In the genomic region with DNA sequence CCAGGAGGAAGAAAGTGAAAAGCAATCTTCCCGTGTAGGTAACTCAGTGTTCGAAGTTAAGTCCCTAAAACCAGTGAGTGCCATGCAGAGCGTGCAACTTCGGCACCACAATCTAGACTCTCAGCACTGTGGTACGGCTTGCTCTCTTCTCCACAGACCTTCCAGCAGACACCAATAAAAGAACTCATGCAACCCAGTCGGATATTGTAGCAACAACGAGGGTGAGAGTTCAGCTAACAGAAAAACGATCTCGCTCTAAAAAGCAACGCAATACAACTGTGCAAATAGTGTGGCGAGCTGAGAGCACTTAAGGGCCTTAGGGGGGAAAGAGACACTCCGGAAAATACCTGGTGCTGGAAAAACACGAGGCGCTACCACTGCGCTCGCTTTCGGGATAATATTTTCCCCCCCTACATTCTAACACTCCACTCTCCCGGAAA, we compare ENCODE assay signal across 9 mouse cellular contexts. TPM values are rescaled to one million over a fixed set of nuclear protein-coding genes. Genes with fewer than 3 reads are reported as not detected.
DNase-seq lines count a peak whose midpoint lies in the region; ATAC-seq and TF ChIP-seq lines count a peak whose summit lies in the region.
"Had no signal": no experiment of that assay in that cellular context is flagged by ENCODE, and none has a peak within 500 bp of the region (broad histone marks: within the 10 kb centered on the region; RNA-seq: fewer than 3 reads in every experiment).

No protein-coding gene starts in this region.

- peak overlapping the region; percentile 99 for H3K9ac ChIP-seq in liver, embryonic 16.5 days (ENCODE audit: low read depth, low read length)
- H3K9ac ChIP-seq in neural tube, embryonic 14.5 days (replicated peaks; ENCODE audit: low read depth, low read length), result peak overlapping the region; percentile 97

- H3K4me3 ChIP-seq in cerebellum, adult 2 months (replicated peaks; ENCODE audit: insufficient read depth, low read depth, low read length), result peak overlapping the region; percentile 73
- H3K4me3 ChIP-seq in testis, adult 2 months (ENCODE audit: control insufficient read depth, low read depth, low read length), result peak overlapping the region; percentile 88
- peak overlapping the region; percentile 99 for H3K4me3 ChIP-seq in liver, embryonic 16.5 days (ENCODE audit: low read depth, low read length)
- peak overlapping the region; percentile 96 for H3K4me3 ChIP-seq in neural tube, embryonic 14.5 days (ENCODE audit: low read depth, low read length)

- peak; percentile 34 to 39 for DNase-seq in cerebellum, adult 2 months
- no peak for DNase-seq in testis, postnatal 14 days (ENCODE audit: low spot score)
- peak; percentile 38 to 43 for DNase-seq in heart, postnatal 10 days

- no peaks in the 10 kb centered on the region for H3K27me3 ChIP-seq in cerebellum, adult 2 months (ENCODE audit: control insufficient read depth, insufficient read depth, low read length)
- no peaks in the 10 kb centered on the region for H3K27me3 ChIP-seq in testis, adult 2 months (ENCODE audit: control insufficient read depth, insufficient read depth, low read length)
- H3K27me3 ChIP-seq in liver, embryonic 16.5 days (ENCODE audit: control insufficient read depth, insufficient read depth, low read depth, low read length), result no peaks in the 10 kb centered on the region
- 0 out of 2 replicates have a peak, but pooled peaks cover 2% of the 10 kb centered on the region for H3K27me3 ChIP-seq in neural tube, embryonic 14.5 days (ENCODE audit: control insufficient read depth, insufficient read depth, low read length)
- H3K27me3 ChIP-seq: Patski had no signal

- TF ChIP-seq CTCF in cerebellum, adult 2 months (IDR thresholded peaks at IDR 0.05; ENCODE audit: borderline replicate concordance, insufficient read depth, low read depth, low read length), result no peak
- TF ChIP-seq CTCF in testis, adult 2 months (IDR thresholded peaks at IDR 0.05; ENCODE audit: control insufficient read depth, insufficient read depth, insufficient replicate concordance, low read depth, low read length), result no peak

- H3K27ac ChIP-seq in cerebellum, adult 2 months (ENCODE audit: insufficient read depth, low read length), result peak overlapping the region; percentile 56
- H3K27ac ChIP-seq in testis, adult 2 months (ENCODE audit: control insufficient read depth, insufficient read depth, low read depth, low read length), result peak overlapping the region; percentile 92
- peak overlapping the region; percentile 95 for H3K27ac ChIP-seq in liver, embryonic 16.5 days (ENCODE audit: low read length)
- peak overlapping the region; percentile 98 for H3K27ac ChIP-seq in neural tube, embryonic 14.5 days (ENCODE audit: low read depth, low read length)

- ATAC-seq in cerebellum, adult (ENCODE audit: insufficient number of reproducible peaks, low FRiP score, low TSS enrichment), result no peak
- no peak for ATAC-seq in liver, embryonic 16.5 days (ENCODE audit: low read depth)
- no peak for ATAC-seq in neural tube, embryonic 14.5 days (ENCODE audit: low read depth)
- ATAC-seq in megakaryocyte progenitor cell, adult 5-6 weeks (replicated peaks; ENCODE audit: poor library complexity), result no peak

- no peaks in the 10 kb centered on the region; the same call in 1 of the 2 replicates for H3K36me3 ChIP-seq in testis, adult 2 months (ENCODE audit: control insufficient read depth, insufficient read depth, low read length)
- no peaks in the 10 kb centered on the region for H3K36me3 ChIP-seq in liver, embryonic 16.5 days (ENCODE audit: control insufficient read depth, insufficient read depth)
- no peaks in the 10 kb centered on the region for H3K36me3 ChIP-seq in neural tube, embryonic 14.5 days (ENCODE audit: control insufficient read depth, insufficient read depth, low read length)

- peak overlapping the region; percentile 80 for H3K4me2 ChIP-seq in liver, embryonic 16.5 days (ENCODE audit: low read depth, low read length)
- peak overlapping the region; percentile 66 for H3K4me2 ChIP-seq in neural tube, embryonic 14.5 days (ENCODE audit: low read depth, low read length)

- intact Hi-C loops in heart, postnatal 10 days (cut with DNase I), result loop anchor here (5.0 kb wide), 1 partner anchor 398 kb away; no protein-coding TSS in a partner anchor

- no peak for TF ChIP-seq POLR2A in cerebellum, adult 2 months (IDR thresholded peaks at IDR 0.05; ENCODE audit: borderline replicate concordance, insufficient read depth, low read length)
- TF ChIP-seq POLR2A in testis, adult 2 months (IDR thresholded peaks at IDR 0.05; ENCODE audit: control insufficient read depth, low read depth, low read length), result no peak

- no peaks in the 10 kb centered on the region for H3K9me3 ChIP-seq in liver, embryonic 16.5 days (replicated peaks; ENCODE audit: control insufficient read depth, low read length)
- H3K9me3 ChIP-seq in neural tube, embryonic 14.5 days (ENCODE audit: control insufficient read depth, low read length), result no peaks in the 10 kb centered on the region

- under 1% methylated on average over 18 of the region's 18 CpGs for WGBS in cerebellum, adult 2 months
- WGBS in liver, embryonic 16.5 days (ENCODE audit: insufficient replicate concordance), result under 1% methylated on average over 18 of the region's 18 CpGs
- WGBS in neural tube, embryonic 14.5 days, result 0% methylated on average over 18 of the region's 18 CpGs

- H3K4me1 ChIP-seq in cerebellum, adult 2 months (ENCODE audit: control insufficient read depth, insufficient read depth, low read length), result no peaks in the 10 kb centered on the region
- peaks cover 3% of the 10 kb centered on the region for H3K4me1 ChIP-seq in testis, adult 2 months (ENCODE audit: control insufficient read depth, insufficient read depth, low read length)
- peaks cover 40% of the 10 kb centered on the region for H3K4me1 ChIP-seq in liver, embryonic 16.5 days (ENCODE audit: control insufficient read depth, low read depth, low read length)
- peaks cover 25% of the 10 kb centered on the region for H3K4me1 ChIP-seq in neural tube, embryonic 14.5 days (ENCODE audit: control insufficient read depth, insufficient read depth, low read length)

RNA-seq across cellular contexts. Expression of a gene that starts 1.3 kb away (rescaled TPM):
- polyA plus RNA-seq in cerebellum, adult 2 months (2012; rRNA removed), result 37.2 and 38.2 TPM in 2 replicates
- 256 and 270 TPM in 2 replicates for polyA plus RNA-seq in testis, adult 2 months (2012; rRNA removed)
- total RNA-seq in heart, postnatal 10 days (2021), result 10 to 100 TPM; 68.6 to 69.2 TPM
- 58.5 and 62.9 TPM in 2 replicates for polyA plus RNA-seq in liver, embryonic 16.5 days (2015; fragmentation: Nextera tagmentation; extraction: Ambion mirVana)
- 107 and 132 TPM in 2 replicates for polyA plus RNA-seq in neural tube, embryonic 14.5 days (2014; fragmentation: Nextera tagmentation; extraction: Ambion mirVana)
- 154 and 159 TPM in 2 replicates for total RNA-seq in megakaryocyte progenitor cell, adult 5-6 weeks (2015)
- 111 and 123 TPM in 2 replicates for total RNA-seq in megakaryocyte progenitor cell, adult 5-6 weeks (2017)
